Mouse (Mus musculus): Measurements from ENCODE around the gene Safb2.

Gene Safb2

GRCm38 (mm10) chr17:56515690-56516410 is 68.5 kb downstream of the Safb2 start:
- no peak for DNase-seq

GRCm38 (mm10) chr17:56514916-56515315 is 69.5 kb downstream of the Safb2 start:
- no peak for DNase-seq

DNA sequence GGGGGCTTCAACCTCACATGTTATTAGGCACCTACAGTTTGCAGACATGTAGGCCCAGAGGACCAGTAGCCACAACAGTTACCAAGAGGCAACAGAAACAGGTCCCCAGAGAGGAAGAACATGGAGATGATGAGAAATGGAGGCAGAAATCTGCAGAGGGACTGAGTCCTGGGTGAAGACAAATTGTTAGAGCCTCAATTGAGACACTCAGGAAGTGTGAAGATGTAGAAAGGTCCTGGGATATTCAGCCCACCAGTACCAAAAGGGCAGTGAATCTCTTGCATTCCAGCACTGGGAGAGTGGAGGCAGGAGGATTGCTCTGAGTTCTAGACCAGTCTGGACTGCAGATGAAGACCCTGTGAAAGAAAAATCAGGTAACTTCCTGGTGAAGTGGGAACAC is 70.1 kb downstream of the Safb2 start:
- DNase-seq = no peak

DNA sequence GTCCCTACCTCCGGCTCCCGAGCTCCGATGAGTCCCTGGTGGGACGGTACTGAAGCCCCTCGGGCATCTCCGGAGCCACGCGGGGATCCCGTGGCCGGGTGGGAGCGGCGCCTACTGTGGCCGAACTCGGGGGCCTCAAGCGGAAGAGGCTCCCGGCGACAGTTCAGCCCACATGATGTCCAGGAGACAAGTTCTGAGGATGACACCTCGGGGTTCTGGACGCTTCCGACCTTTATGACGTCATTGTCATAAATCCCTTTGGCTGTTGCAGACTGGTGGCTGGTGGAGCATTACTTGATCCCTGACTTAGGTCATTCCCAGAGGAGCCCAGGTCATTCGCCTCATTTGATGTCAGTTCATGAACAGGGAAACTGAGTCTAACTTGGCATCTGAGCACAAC is 72.1 kb downstream of the Safb2 start, which contains the start of gene Znrf4:
TSS of gene Znrf4 (minus strand) at position 122 of the 400 bp plus-strand sequence.
- DNase-seq = no peak

- no peak for DNase-seq
These were observed 72.7 kb downstream of the Safb2 start for GRCm38 (mm10) chr17:56511707-56512090.

GRCm38 (mm10) chr17:56510970-56511706 is 73.2 kb downstream of the Safb2 start:
- DNase-seq = no peak
